Mouse (Mus musculus): ENCODE measurements at regions not wholly inside any gene's neighbourhood (a gene's known extent, or its start where the extent isn't known, plus 50 kb on each side); places are given as distances from the start of the nearest gene placed in this dataset.

DNA sequence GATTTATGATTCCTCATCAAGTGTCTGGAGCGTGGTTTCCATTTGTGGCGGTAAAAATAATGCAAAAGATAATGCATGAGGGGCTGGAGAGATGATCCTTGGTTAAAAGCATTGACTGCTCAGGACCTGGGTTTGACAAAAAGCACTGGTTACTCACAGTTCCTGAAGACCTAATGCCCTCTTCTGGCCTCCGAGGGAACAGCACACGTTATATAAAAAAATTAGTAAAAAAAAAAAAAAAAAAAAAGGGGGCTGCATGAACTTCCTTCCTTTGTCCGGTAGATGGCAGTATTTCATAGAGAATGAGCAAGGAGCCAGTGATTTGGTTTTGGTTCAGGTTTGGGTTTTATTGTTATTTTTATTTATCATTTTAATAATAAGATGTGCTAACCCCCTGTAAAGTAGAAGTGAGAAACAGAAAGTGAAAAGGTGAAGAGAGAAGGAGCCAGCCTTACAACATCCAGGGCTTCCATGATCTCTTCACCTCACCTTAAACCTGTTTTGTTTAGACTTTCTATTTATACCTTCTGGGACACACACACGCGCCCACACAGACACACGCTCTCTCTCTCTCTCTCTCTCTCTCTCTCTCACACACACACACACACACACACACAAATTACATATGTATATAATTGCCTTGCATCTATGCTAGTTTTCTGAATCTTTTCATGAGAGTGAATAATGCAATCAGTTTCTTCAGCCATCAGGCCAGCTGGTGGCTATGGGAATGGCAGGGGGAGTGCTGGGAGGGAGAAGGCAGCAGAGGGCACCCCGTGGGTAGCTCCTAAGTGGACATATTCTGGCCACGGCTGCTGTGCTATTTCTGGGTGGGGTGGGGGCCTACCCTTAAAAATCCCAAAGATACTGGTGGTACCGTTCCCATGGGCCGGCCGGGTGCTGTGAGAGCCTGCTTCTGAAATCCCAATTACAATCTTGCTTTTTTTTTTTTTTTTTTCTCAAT lies 230.0 kb downstream of the Poteg start:
- peak in 1 of 2 experiments; percentile 51 for DNase-seq (ENCODE audit: low spot score in 2 of 2)

DNA sequence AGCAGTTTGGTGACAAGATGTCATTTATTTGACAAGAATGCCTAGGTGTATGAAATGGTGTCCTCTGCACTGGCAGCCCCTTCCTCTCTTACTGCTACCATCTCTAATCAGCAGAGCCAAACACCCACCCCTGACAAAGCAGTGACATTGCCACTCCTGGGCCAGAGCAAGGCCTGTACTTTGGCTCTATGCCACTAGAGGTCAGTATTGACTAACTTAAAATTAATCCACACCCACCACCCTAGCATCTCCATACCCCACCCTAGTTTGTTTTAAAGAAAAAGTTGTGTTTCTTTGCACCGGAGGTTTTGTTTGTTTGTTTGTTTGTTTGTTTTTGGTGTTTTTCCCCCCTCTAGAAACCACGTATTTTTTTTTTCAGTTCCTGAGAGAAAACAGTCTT lies 231.7 kb downstream of the Poteg start:
- DNase-seq (ENCODE audit: low spot score in 2 of 2), result peak in 1 of 2 experiments; percentile 61

DNA sequence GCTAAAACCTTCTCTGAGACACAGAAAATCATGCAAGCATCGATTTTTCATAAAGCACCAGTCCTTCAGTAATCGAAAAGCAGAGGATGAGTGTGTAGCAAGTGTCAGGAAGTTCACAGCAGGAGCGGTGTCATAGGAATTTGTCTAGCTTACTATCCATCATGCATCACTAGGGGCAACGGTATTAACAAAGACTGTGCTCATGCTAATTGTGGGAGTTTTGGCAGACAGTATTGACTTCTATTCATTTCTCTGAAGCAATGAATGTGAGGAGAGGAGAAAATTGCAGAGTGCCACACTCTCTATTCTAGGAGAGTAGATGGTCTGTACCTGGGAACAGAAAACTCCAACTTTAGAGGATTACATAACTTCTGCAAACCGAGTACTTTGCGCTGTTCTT lies 274.5 kb downstream of the Poteg start:
- no peak for DNase-seq (ENCODE audit: low spot score in 2 of 2)

DNA sequence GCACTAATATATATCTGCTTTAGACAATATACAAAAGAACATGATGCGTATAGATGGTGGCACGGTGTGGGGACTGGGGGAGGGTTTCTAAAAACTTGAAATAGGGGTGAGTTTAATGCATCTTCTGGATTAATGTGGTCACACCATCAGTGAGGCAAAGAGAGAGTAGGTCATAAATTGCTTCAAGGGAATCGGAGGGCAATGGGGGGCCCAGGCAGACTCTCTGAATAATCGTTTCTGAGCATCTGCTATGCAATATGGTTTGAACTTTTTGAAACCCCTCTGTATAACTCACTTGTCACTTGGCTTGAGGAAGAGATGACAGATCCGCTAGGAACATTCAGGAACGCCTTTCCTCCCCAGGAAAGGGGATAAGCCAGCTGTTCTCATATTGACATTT lies 322.8 kb downstream of the Poteg start:
- no peak for DNase-seq (ENCODE audit: low spot score in 2 of 2)

DNA sequence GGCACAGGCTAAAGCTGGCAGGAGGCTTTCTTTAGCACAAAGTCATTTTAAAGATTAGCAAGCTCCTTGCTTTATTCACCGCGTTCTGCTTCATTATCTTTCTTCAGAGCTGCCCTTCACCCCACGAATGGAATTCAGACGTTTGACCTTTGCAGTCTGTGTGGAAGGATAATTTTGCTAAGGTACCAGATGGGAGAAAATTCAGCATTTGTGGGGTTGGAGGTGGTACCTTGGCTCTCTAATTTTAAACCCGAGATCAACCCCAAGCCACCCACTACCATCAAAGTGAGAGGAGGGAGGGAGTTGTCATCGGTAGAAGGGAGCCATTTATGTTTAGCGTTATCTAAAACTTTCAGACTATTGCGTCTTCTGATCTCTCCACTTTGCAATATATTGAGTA lies 323.3 kb downstream of the Poteg start:
- DNase-seq (ENCODE audit: low spot score in 2 of 2), result no peak

DNA sequence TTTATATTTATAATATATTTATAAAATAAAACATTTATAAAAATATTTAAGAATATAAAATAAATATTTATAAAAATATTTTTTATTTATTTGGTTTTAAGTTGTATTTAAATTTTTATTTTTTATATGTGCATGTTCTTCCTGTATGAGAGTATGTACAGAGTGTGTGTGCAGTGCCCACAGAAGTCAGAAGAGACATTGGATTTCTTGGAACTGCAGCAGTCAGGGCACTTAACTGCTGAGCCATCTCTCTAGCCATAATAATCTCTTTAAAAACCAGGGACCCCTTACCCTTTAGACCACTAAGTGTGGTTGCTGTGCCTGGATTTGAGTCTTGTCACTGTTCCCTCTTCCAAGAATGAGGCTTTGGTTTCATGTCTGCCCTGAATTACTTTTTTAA lies 323.8 kb downstream of the Poteg start:
- no peak for DNase-seq (ENCODE audit: low spot score in 2 of 2)

DNA sequence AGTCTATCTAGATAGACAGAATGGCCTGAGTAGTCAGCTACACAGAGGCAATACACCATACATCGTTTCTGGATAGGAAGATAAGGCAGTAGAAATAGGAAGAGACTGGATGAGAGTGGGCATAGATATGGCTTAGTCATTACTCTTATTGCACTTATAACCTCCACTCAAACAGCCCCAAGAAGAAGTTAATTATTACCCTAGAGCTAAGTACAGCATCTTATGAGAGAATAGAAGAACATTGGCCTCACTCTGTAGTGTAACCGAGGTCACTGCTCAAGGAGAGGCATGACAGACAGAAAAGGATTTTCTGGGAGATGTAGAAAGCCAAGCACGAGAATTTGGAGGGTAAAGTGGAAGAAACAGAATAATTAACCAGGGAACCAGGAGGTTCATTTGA lies 331.5 kb downstream of the Poteg start:
- DNase-seq (ENCODE audit: low spot score in 2 of 2), result no peak
